Mouse (Mus musculus): ENCODE data around the gene Tbpl1.

DNA sequence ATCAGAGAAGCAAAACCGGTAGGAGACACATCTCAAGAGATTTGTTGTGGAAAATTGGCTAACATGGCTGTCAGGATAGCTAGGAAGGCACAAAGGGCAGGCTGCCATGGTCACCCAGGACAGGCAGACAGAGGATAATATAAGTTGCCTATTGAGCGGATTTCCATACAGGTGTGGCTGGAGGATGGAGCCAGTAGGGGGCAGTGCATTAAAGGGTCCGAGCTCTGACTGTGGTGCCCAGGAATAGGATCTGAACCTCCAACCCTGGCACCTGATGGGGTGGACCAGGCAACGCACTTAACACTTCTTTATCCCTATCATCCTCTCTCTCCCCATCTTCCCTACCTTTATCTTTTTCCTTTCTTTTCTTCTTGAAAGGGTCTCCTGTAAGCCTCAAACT lies 49.7 kb upstream of the Tbpl1 start:
- TF ChIP-seq POLR2A (IDR thresholded peaks at IDR 0.05; ENCODE audit: insufficient read depth, low read depth, low read length), result no peak
- TF ChIP-seq CTCF (IDR thresholded peaks at IDR 0.05), result peak; percentile 56
